Mouse (Mus musculus): ENCODE data around the gene Slc2a10. TPM values are rescaled to one million over a fixed set of nuclear protein-coding genes. Genes with fewer than 3 reads are reported as not detected.

Slc2a10 gene
- polyA plus RNA-seq, 1 experiment from 2014 or later, result 2.8 TPM

GRCm38 (mm10) chr2:165475412-165475811 is 28.2 kb upstream of the Slc2a10 start:
- Histone ChIP-seq H3K27ac (ENCODE audit: low read depth, low read length) (no peak overlapping the region), H3K36me3 (ENCODE audit: control insufficient read depth, insufficient read depth, low read length) (no peaks in the 10 kb centered on the region), H3K4me3 (ENCODE audit: low read depth, low read length) (no peak overlapping the region), H3K9me3 (ENCODE audit: control insufficient read depth, low read length) (no peaks in the 10 kb centered on the region), H3K27me3 (ENCODE audit: control insufficient read depth, insufficient read depth, low read length) (peaks cover 9% of the 10 kb centered on the region), H3K4me1 (ENCODE audit: control insufficient read depth, insufficient read depth, low read length) (peaks cover 5% of the 10 kb centered on the region), H3K4me2 (no peak overlapping the region), H3K9ac (ENCODE audit: low read length) (no peak overlapping the region)
- 74% methylated on average over 7 of the region's 7 CpGs for WGBS
- DNase-seq (ENCODE audit: low spot score, missing footprints) (no peak), ATAC-seq (ENCODE audit: low FRiP score) (no peak)

- no peak overlapping the region for H3K4me2 ChIP-seq
- 58% methylated on average over 5 of the region's 5 CpGs for WGBS
- no peak overlapping the region for H3K27ac ChIP-seq (ENCODE audit: low read depth, low read length)
- no peaks in the 10 kb centered on the region for H3K9me3 ChIP-seq (ENCODE audit: control insufficient read depth, low read length)
- peaks cover 9% of the 10 kb centered on the region for H3K27me3 ChIP-seq (ENCODE audit: control insufficient read depth, insufficient read depth, low read length)
- peaks cover 5% of the 10 kb centered on the region for H3K4me1 ChIP-seq (ENCODE audit: control insufficient read depth, insufficient read depth, low read length)
- H3K36me3 ChIP-seq (ENCODE audit: control insufficient read depth, insufficient read depth, low read length), result no peaks in the 10 kb centered on the region
- peak; percentile 79 for DNase-seq (ENCODE audit: low spot score, missing footprints)
- no peak for ATAC-seq (ENCODE audit: low FRiP score)
- no peak overlapping the region for H3K9ac ChIP-seq (ENCODE audit: low read length)
- no peak overlapping the region for H3K4me3 ChIP-seq (ENCODE audit: low read depth, low read length)
Measured at GRCm38 (mm10) chr2:165475850-165476249, 27.7 kb upstream of the Slc2a10 start.

- WGBS, result 58% methylated on average over 8 of the region's 8 CpGs
- Histone ChIP-seq H3K9me3 (ENCODE audit: control insufficient read depth, low read length) (no peaks in the 10 kb centered on the region), H3K9ac (ENCODE audit: low read length) (no peak overlapping the region), H3K4me2 (no peak overlapping the region), H3K27me3 (ENCODE audit: control insufficient read depth, insufficient read depth, low read length) (no peaks in the 10 kb centered on the region), H3K27ac (ENCODE audit: low read depth, low read length) (no peak overlapping the region), H3K4me1 (ENCODE audit: control insufficient read depth, insufficient read depth, low read length) (no peaks in the 10 kb centered on the region), H3K36me3 (ENCODE audit: control insufficient read depth, insufficient read depth, low read length) (no peaks in the 10 kb centered on the region), H3K4me3 (ENCODE audit: low read depth, low read length) (no peak overlapping the region)
- DNase-seq (ENCODE audit: low spot score, missing footprints), result no peak
- no peak for ATAC-seq (ENCODE audit: low FRiP score)
Measured at GRCm38 (mm10) chr2:165482003-165482402, 21.6 kb upstream of the Slc2a10 start.

- Histone ChIP-seq H3K4me2 (no peak overlapping the region), H3K4me3 (ENCODE audit: low read depth, low read length) (no peak overlapping the region), H3K9ac (ENCODE audit: low read length) (no peak overlapping the region), H3K36me3 (ENCODE audit: control insufficient read depth, insufficient read depth, low read length) (peaks cover 2% of the 10 kb centered on the region; the same call in 1 of the 2 replicates), H3K9me3 (ENCODE audit: control insufficient read depth, low read length) (no peaks in the 10 kb centered on the region), H3K27ac (ENCODE audit: low read depth, low read length) (no peak overlapping the region), H3K27me3 (ENCODE audit: control insufficient read depth, insufficient read depth, low read length) (no peaks in the 10 kb centered on the region), H3K4me1 (ENCODE audit: control insufficient read depth, insufficient read depth, low read length) (no peaks in the 10 kb centered on the region)
- ATAC-seq (ENCODE audit: low FRiP score) (no peak), DNase-seq (ENCODE audit: low spot score, missing footprints) (no peak)
- WGBS, result 68% methylated on average over 6 of the region's 6 CpGs
Measured at GRCm38 (mm10) chr2:165484152-165484551, 19.4 kb upstream of the Slc2a10 start.

- DNase-seq (ENCODE audit: low spot score, missing footprints) (no peak), ATAC-seq (ENCODE audit: low FRiP score) (no peak)
- H3K4me3 ChIP-seq (ENCODE audit: low read depth, low read length), result no peak overlapping the region
- no peak overlapping the region for H3K9ac ChIP-seq (ENCODE audit: low read length)
- no peaks in the 10 kb centered on the region for H3K9me3 ChIP-seq (ENCODE audit: control insufficient read depth, low read length)
- 85% methylated on average over 3 of the region's 3 CpGs for WGBS
- H3K36me3 ChIP-seq (ENCODE audit: control insufficient read depth, insufficient read depth, low read length), result peaks cover 5% of the 10 kb centered on the region; the same call in 1 of the 2 replicates
- no peaks in the 10 kb centered on the region for H3K27me3 ChIP-seq (ENCODE audit: control insufficient read depth, insufficient read depth, low read length)
- no peak overlapping the region for H3K27ac ChIP-seq (ENCODE audit: low read depth, low read length)
- H3K4me1 ChIP-seq (ENCODE audit: control insufficient read depth, insufficient read depth, low read length), result no peaks in the 10 kb centered on the region
- H3K4me2 ChIP-seq, result no peak overlapping the region
Measured at GRCm38 (mm10) chr2:165485826-165486225, 17.8 kb upstream of the Slc2a10 start.

- Histone ChIP-seq H3K9ac (ENCODE audit: low read length) (no peak overlapping the region), H3K27me3 (ENCODE audit: control insufficient read depth, insufficient read depth, low read length) (no peaks in the 10 kb centered on the region)
- WGBS, result 79% methylated on average over 5 of the region's 5 CpGs
Measured at GRCm38 (mm10) chr2:165486401-165486800, 17.2 kb upstream of the Slc2a10 start.

GRCm38 (mm10) chr2:165486881-165487535 is 16.6 kb upstream of the Slc2a10 start:
- no peak overlapping the region for H3K27ac ChIP-seq (ENCODE audit: low read depth, low read length)
- peak; percentile 63 for ATAC-seq (ENCODE audit: low FRiP score)

More at GRCm38 (mm10) chr2:165486401-165486800, 17.2 kb upstream of the Slc2a10 start:
- DNase-seq (ENCODE audit: low spot score, missing footprints), result no peak
- Histone ChIP-seq H3K4me3 (ENCODE audit: low read depth, low read length) (no peak overlapping the region), H3K9me3 (ENCODE audit: control insufficient read depth, low read length) (no peaks in the 10 kb centered on the region), H3K27ac (ENCODE audit: low read depth, low read length) (no peak overlapping the region), H3K4me2 (no peak overlapping the region), H3K4me1 (ENCODE audit: control insufficient read depth, insufficient read depth, low read length) (no peaks in the 10 kb centered on the region), H3K36me3 (ENCODE audit: control insufficient read depth, insufficient read depth, low read length) (peaks cover 5% of the 10 kb centered on the region; the same call in 1 of the 2 replicates)
- no peak for ATAC-seq (ENCODE audit: low FRiP score)

GRCm38 (mm10) chr2:165492648-165493553 is 10.7 kb upstream of the Slc2a10 start, which contains the start of gene Trp53rka:
Gene Trp53rka (minus strand): TSS chr2:165493324.
- peak within 1 kb of the TSS; percentile 84 for H3K9ac ChIP-seq (ENCODE audit: low read length)
- DNase-seq (ENCODE audit: low spot score, missing footprints), result peak; percentile 93
- no peaks in the 10 kb centered on the region for H3K27me3 ChIP-seq (ENCODE audit: control insufficient read depth, insufficient read depth, low read length)
- under 1% methylated on average over 76 of the region's 84 CpGs for WGBS
- ATAC-seq (ENCODE audit: low FRiP score), result peak; percentile 81
- H3K4me1 ChIP-seq (ENCODE audit: control insufficient read depth, insufficient read depth, low read length), result peaks cover 22% of the 10 kb centered on the region
- H3K9me3 ChIP-seq (ENCODE audit: control insufficient read depth, low read length), result no peaks in the 10 kb centered on the region
- H3K4me2 ChIP-seq, result peak within 1 kb of the TSS; percentile 73
- H3K27ac ChIP-seq (ENCODE audit: low read depth, low read length), result peak within 1 kb of the TSS; percentile 75
- H3K36me3 ChIP-seq (ENCODE audit: control insufficient read depth, insufficient read depth, low read length), result peaks cover 5% of the 10 kb centered on the region; the same call in 1 of the 2 replicates
- peak within 1 kb of the TSS; percentile 71 for H3K4me3 ChIP-seq (ENCODE audit: low read depth, low read length)

More at GRCm38 (mm10) chr2:165486881-165487535, 16.6 kb upstream of the Slc2a10 start:
- peak; percentile 87 for DNase-seq (ENCODE audit: low spot score, missing footprints)
- Histone ChIP-seq H3K9ac (ENCODE audit: low read length) (no peak overlapping the region), H3K4me2 (no peak overlapping the region), H3K27me3 (ENCODE audit: control insufficient read depth, insufficient read depth, low read length) (no peaks in the 10 kb centered on the region), H3K4me1 (ENCODE audit: control insufficient read depth, insufficient read depth, low read length) (peaks cover 2% of the 10 kb centered on the region), H3K4me3 (ENCODE audit: low read depth, low read length) (no peak overlapping the region), H3K36me3 (ENCODE audit: control insufficient read depth, insufficient read depth, low read length) (peaks cover 5% of the 10 kb centered on the region; the same call in 1 of the 2 replicates), H3K9me3 (ENCODE audit: control insufficient read depth, low read length) (no peaks in the 10 kb centered on the region)
- 23% methylated on average over 8 of the region's 8 CpGs for WGBS
